Mouse (Mus musculus): ENCODE results near the gene Xylt1. TPM values are rescaled to one million over a fixed set of nuclear protein-coding genes. Genes with fewer than 3 reads are reported as not detected.
A peak's percentile ranks its signal among the peaks of the same experiment; 100 is the strongest.

Gene Xylt1
- polyA plus RNA-seq, 1 experiment from 2014 or later = 0.52 TPM

GRCm38 (mm10) chr7:117472055-117472780 is 91.4 kb downstream of the Xylt1 start:
- Histone ChIP-seq H3K4me2 (replicated peaks; ENCODE audit: low read depth) (no peak overlapping the region), H3K4me1 (replicated peaks; ENCODE audit: control insufficient read depth, insufficient read depth, low read length) (peaks cover 9% of the 10 kb centered on the region), H3K27ac (ENCODE audit: low read depth, low read length) (no peak overlapping the region), H3K36me3 (ENCODE audit: control insufficient read depth, insufficient read depth) (no peaks in the 10 kb centered on the region), H3K9me3 (ENCODE audit: control insufficient read depth) (no peaks in the 10 kb centered on the region), H3K4me3 (ENCODE audit: low read depth, low read length) (no peak overlapping the region), H3K27me3 (replicated peaks; ENCODE audit: control insufficient read depth, insufficient read depth, low read length) (no peaks in the 10 kb centered on the region), H3K9ac (ENCODE audit: low read depth, low read length) (no peak overlapping the region)
- no peak for TF ChIP-seq CTCF (IDR thresholded peaks at IDR 0.05; ENCODE audit: low read depth)
- 66% methylated on average over 11 of the region's 11 CpGs for WGBS
- no peak for ATAC-seq

- no peak overlapping the region for H3K4me2 ChIP-seq (replicated peaks; ENCODE audit: low read depth)
These were observed 92.3 kb downstream of the Xylt1 start for GRCm38 (mm10) chr7:117472781-117473743.

GRCm38 (mm10) chr7:117474302-117474701 is 93.5 kb downstream of the Xylt1 start:
- no peak for ATAC-seq
- H3K9me3 ChIP-seq (ENCODE audit: control insufficient read depth) = no peaks in the 10 kb centered on the region
- peaks cover 9% of the 10 kb centered on the region for H3K4me1 ChIP-seq (replicated peaks; ENCODE audit: control insufficient read depth, insufficient read depth, low read length)
- H3K27ac ChIP-seq (ENCODE audit: low read depth, low read length) = no peak overlapping the region
- H3K4me2 ChIP-seq (replicated peaks; ENCODE audit: low read depth) = no peak overlapping the region
- no peak for TF ChIP-seq CTCF (IDR thresholded peaks at IDR 0.05; ENCODE audit: low read depth)
- no peak overlapping the region for H3K9ac ChIP-seq (ENCODE audit: low read depth, low read length)
- H3K36me3 ChIP-seq (ENCODE audit: control insufficient read depth, insufficient read depth) = no peaks in the 10 kb centered on the region
- WGBS = 75% methylated on average over 2 of the region's 2 CpGs
- H3K4me3 ChIP-seq (ENCODE audit: low read depth, low read length) = no peak overlapping the region
- no peaks in the 10 kb centered on the region for H3K27me3 ChIP-seq (replicated peaks; ENCODE audit: control insufficient read depth, insufficient read depth, low read length)

More at GRCm38 (mm10) chr7:117472781-117473743, 92.3 kb downstream of the Xylt1 start:
- WGBS = 64% methylated on average over 19 of the region's 19 CpGs
- peaks cover 9% of the 10 kb centered on the region for H3K4me1 ChIP-seq (replicated peaks; ENCODE audit: control insufficient read depth, insufficient read depth, low read length)
- no peak for TF ChIP-seq CTCF (IDR thresholded peaks at IDR 0.05; ENCODE audit: low read depth)
- H3K9ac ChIP-seq (ENCODE audit: low read depth, low read length) = no peak overlapping the region
- H3K27me3 ChIP-seq (replicated peaks; ENCODE audit: control insufficient read depth, insufficient read depth, low read length) = no peaks in the 10 kb centered on the region
- H3K27ac ChIP-seq (ENCODE audit: low read depth, low read length) = no peak overlapping the region
- no peak for ATAC-seq
- no peaks in the 10 kb centered on the region for H3K36me3 ChIP-seq (ENCODE audit: control insufficient read depth, insufficient read depth)
- no peaks in the 10 kb centered on the region for H3K9me3 ChIP-seq (ENCODE audit: control insufficient read depth)
- H3K4me3 ChIP-seq (ENCODE audit: low read depth, low read length) = no peak overlapping the region

GRCm38 (mm10) chr7:117475106-117475505 is 94.3 kb downstream of the Xylt1 start:
- no peak; the same call in 1 of the 2 replicates for ATAC-seq
- TF ChIP-seq CTCF (IDR thresholded peaks at IDR 0.05; ENCODE audit: low read depth) = peak; percentile 47
- Histone ChIP-seq H3K4me2 (replicated peaks; ENCODE audit: low read depth) (no peak overlapping the region), H3K36me3 (ENCODE audit: control insufficient read depth, insufficient read depth) (no peaks in the 10 kb centered on the region), H3K27ac (ENCODE audit: low read depth, low read length) (no peak overlapping the region), H3K9me3 (ENCODE audit: control insufficient read depth) (no peaks in the 10 kb centered on the region), H3K4me3 (ENCODE audit: low read depth, low read length) (no peak overlapping the region), H3K9ac (ENCODE audit: low read depth, low read length) (no peak overlapping the region), H3K4me1 (replicated peaks; ENCODE audit: control insufficient read depth, insufficient read depth, low read length) (peaks cover 3% of the 10 kb centered on the region; the same call in 1 of the 2 replicates), H3K27me3 (replicated peaks; ENCODE audit: control insufficient read depth, insufficient read depth, low read length) (no peaks in the 10 kb centered on the region)
- 51% methylated on average over 4 of the region's 4 CpGs for WGBS

GRCm38 (mm10) chr7:117478937-117479336 is 98.2 kb downstream of the Xylt1 start:
- H3K9me3 ChIP-seq (ENCODE audit: control insufficient read depth) = no peaks in the 10 kb centered on the region
- 43% methylated on average over 1 of the region's 1 CpGs for WGBS
- peaks cover 13% of the 10 kb centered on the region for H3K4me1 ChIP-seq (replicated peaks; ENCODE audit: control insufficient read depth, insufficient read depth, low read length)
- no peaks in the 10 kb centered on the region for H3K27me3 ChIP-seq (replicated peaks; ENCODE audit: control insufficient read depth, insufficient read depth, low read length)
- H3K27ac ChIP-seq (ENCODE audit: low read depth, low read length) = no peak overlapping the region
- no peak for ATAC-seq
- no peak overlapping the region for H3K9ac ChIP-seq (ENCODE audit: low read depth, low read length)
- H3K36me3 ChIP-seq (ENCODE audit: control insufficient read depth, insufficient read depth) = no peaks in the 10 kb centered on the region
- no peak for TF ChIP-seq CTCF (IDR thresholded peaks at IDR 0.05; ENCODE audit: low read depth)
- H3K4me3 ChIP-seq (ENCODE audit: low read depth, low read length) = no peak overlapping the region
- no peak overlapping the region for H3K4me2 ChIP-seq (replicated peaks; ENCODE audit: low read depth)

- WGBS = 82% methylated on average over 5 of the region's 5 CpGs
- no peak for TF ChIP-seq CTCF (IDR thresholded peaks at IDR 0.05; ENCODE audit: low read depth)
- no peak overlapping the region for H3K27ac ChIP-seq (ENCODE audit: low read depth, low read length)
- H3K4me3 ChIP-seq (ENCODE audit: low read depth, low read length) = no peak overlapping the region
- H3K36me3 ChIP-seq (ENCODE audit: control insufficient read depth, insufficient read depth) = no peaks in the 10 kb centered on the region
- no peaks in the 10 kb centered on the region for H3K27me3 ChIP-seq (replicated peaks; ENCODE audit: control insufficient read depth, insufficient read depth, low read length)
- no peaks in the 10 kb centered on the region for H3K9me3 ChIP-seq (ENCODE audit: control insufficient read depth)
- no peak for ATAC-seq
- H3K4me2 ChIP-seq (replicated peaks; ENCODE audit: low read depth) = no peak overlapping the region
- H3K9ac ChIP-seq (ENCODE audit: low read depth, low read length) = no peak overlapping the region
- peaks cover 13% of the 10 kb centered on the region for H3K4me1 ChIP-seq (replicated peaks; ENCODE audit: control insufficient read depth, insufficient read depth, low read length)
These were observed 100.1 kb downstream of the Xylt1 start for GRCm38 (mm10) chr7:117480831-117481230.

All from intestine, postnatal 0 days (tissue).